Mouse (Mus musculus): ENCODE data around the gene Hoga1. TPM values are rescaled to one million over a fixed set of nuclear protein-coding genes. Genes with fewer than 3 reads are reported as not detected.

Gene Hoga1
- 1.4 and 1.7 TPM in 2 replicates for polyA plus RNA-seq (2014; fragmentation: Nextera tagmentation; extraction: Ambion mirVana)

GRCm38 (mm10) chr19:42045269-42046102, at the start of gene Hoga1:
Gene Hoga1 (plus strand): TSS chr19:42045610.
- H3K9ac ChIP-seq (ENCODE audit: low read length) = peak within 1 kb of the TSS; percentile 42
- H3K4me3 ChIP-seq (ENCODE audit: low read depth, low read length) = peak within 1 kb of the TSS; percentile 29; the same call in 1 of the 2 replicates
- no peaks in the 10 kb centered on the region for H3K36me3 ChIP-seq (ENCODE audit: control insufficient read depth, insufficient read depth, low read length)
- DNase-seq (ENCODE audit: low spot score) = peak; percentile 78
- H3K4me1 ChIP-seq (replicated peaks; ENCODE audit: control insufficient read depth, insufficient read depth, low read length) = peaks cover 4% of the 10 kb centered on the region
- H3K27me3 ChIP-seq (replicated peaks; ENCODE audit: control insufficient read depth, insufficient read depth, low read length) = no peaks in the 10 kb centered on the region
- peak within 1 kb of the TSS; percentile 56 for H3K4me2 ChIP-seq (ENCODE audit: low read length)
- no peaks in the 10 kb centered on the region for H3K9me3 ChIP-seq (ENCODE audit: control insufficient read depth, low read length)
- peak; percentile 94 for ATAC-seq (replicated peaks; ENCODE audit: low FRiP score, low TSS enrichment, low read depth)
- 19% methylated on average over 23 of the region's 23 CpGs for WGBS
- no peak within 1 kb of the TSS for H3K27ac ChIP-seq (ENCODE audit: low read depth)

GRCm38 (mm10) chr19:41997090-41997489, 48.3 kb upstream of the Hoga1 start:
- ATAC-seq (replicated peaks; ENCODE audit: low FRiP score, low TSS enrichment, low read depth) (no peak), DNase-seq (ENCODE audit: low spot score) (no peak)
- no peak overlapping the region for H3K27ac ChIP-seq (ENCODE audit: low read depth)
- no peak overlapping the region for H3K9ac ChIP-seq (ENCODE audit: low read length)
- no peaks in the 10 kb centered on the region for H3K36me3 ChIP-seq (ENCODE audit: control insufficient read depth, insufficient read depth, low read length)
- no peak overlapping the region for H3K4me3 ChIP-seq (ENCODE audit: low read depth, low read length)
- 77% methylated on average over 10 of the region's 10 CpGs for WGBS
- peaks cover 19% of the 10 kb centered on the region for H3K4me1 ChIP-seq (replicated peaks; ENCODE audit: control insufficient read depth, insufficient read depth, low read length)
- H3K9me3 ChIP-seq (ENCODE audit: control insufficient read depth, low read length) = no peaks in the 10 kb centered on the region
- H3K27me3 ChIP-seq (replicated peaks; ENCODE audit: control insufficient read depth, insufficient read depth, low read length) = no peaks in the 10 kb centered on the region
- H3K4me2 ChIP-seq (ENCODE audit: low read length) = no peak overlapping the region

GRCm38 (mm10) chr19:41998770-41999548, 46.5 kb upstream of the Hoga1 start:
- Histone ChIP-seq H3K4me1 (replicated peaks; ENCODE audit: control insufficient read depth, insufficient read depth, low read length) (peaks cover 19% of the 10 kb centered on the region), H3K36me3 (ENCODE audit: control insufficient read depth, insufficient read depth, low read length) (no peaks in the 10 kb centered on the region), H3K27ac (ENCODE audit: low read depth) (no peak overlapping the region), H3K4me2 (ENCODE audit: low read length) (no peak overlapping the region), H3K9ac (ENCODE audit: low read length) (no peak overlapping the region), H3K27me3 (replicated peaks; ENCODE audit: control insufficient read depth, insufficient read depth, low read length) (no peaks in the 10 kb centered on the region), H3K4me3 (ENCODE audit: low read depth, low read length) (no peak overlapping the region), H3K9me3 (ENCODE audit: control insufficient read depth, low read length) (no peaks in the 10 kb centered on the region)
- WGBS = 86% methylated on average over 9 of the region's 9 CpGs
- ATAC-seq (replicated peaks; ENCODE audit: low FRiP score, low TSS enrichment, low read depth) (no peak), DNase-seq (ENCODE audit: low spot score) (no peak)

GRCm38 (mm10) chr19:41999688-42000283, 45.6 kb upstream of the Hoga1 start:
- no peak for ATAC-seq (replicated peaks; ENCODE audit: low FRiP score, low TSS enrichment, low read depth)
- WGBS = 88% methylated on average over 4 of the region's 4 CpGs

GRCm38 (mm10) chr19:42000446-42000958, 44.9 kb upstream of the Hoga1 start:
- Histone ChIP-seq H3K36me3 (ENCODE audit: control insufficient read depth, insufficient read depth, low read length) (no peaks in the 10 kb centered on the region), H3K4me3 (ENCODE audit: low read depth, low read length) (no peak overlapping the region), H3K4me2 (ENCODE audit: low read length) (no peak overlapping the region), H3K27me3 (replicated peaks; ENCODE audit: control insufficient read depth, insufficient read depth, low read length) (no peaks in the 10 kb centered on the region), H3K9me3 (ENCODE audit: control insufficient read depth, low read length) (no peaks in the 10 kb centered on the region), H3K4me1 (replicated peaks; ENCODE audit: control insufficient read depth, insufficient read depth, low read length) (peaks cover 22% of the 10 kb centered on the region), H3K9ac (ENCODE audit: low read length) (no peak overlapping the region), H3K27ac (ENCODE audit: low read depth) (peak overlapping the region; percentile 82)
- ATAC-seq (replicated peaks; ENCODE audit: low FRiP score, low TSS enrichment, low read depth) (no peak), DNase-seq (ENCODE audit: low spot score) (no peak)
- WGBS = 30% methylated on average over 4 of the region's 4 CpGs

More at GRCm38 (mm10) chr19:41999688-42000283, 45.6 kb upstream of the Hoga1 start:
- no peaks in the 10 kb centered on the region for H3K9me3 ChIP-seq (ENCODE audit: control insufficient read depth, low read length)
- peak overlapping the region; percentile 82 for H3K27ac ChIP-seq (ENCODE audit: low read depth)
- H3K4me2 ChIP-seq (ENCODE audit: low read length) = no peak overlapping the region
- no peak overlapping the region for H3K4me3 ChIP-seq (ENCODE audit: low read depth, low read length)
- no peak overlapping the region for H3K9ac ChIP-seq (ENCODE audit: low read length)
- H3K4me1 ChIP-seq (replicated peaks; ENCODE audit: control insufficient read depth, insufficient read depth, low read length) = peaks cover 22% of the 10 kb centered on the region
- no peaks in the 10 kb centered on the region for H3K27me3 ChIP-seq (replicated peaks; ENCODE audit: control insufficient read depth, insufficient read depth, low read length)
- no peak for DNase-seq (ENCODE audit: low spot score)
- H3K36me3 ChIP-seq (ENCODE audit: control insufficient read depth, insufficient read depth, low read length) = no peaks in the 10 kb centered on the region

- 88% methylated on average over 12 of the region's 12 CpGs for WGBS
- peak overlapping the region; percentile 82 for H3K27ac ChIP-seq (ENCODE audit: low read depth)
- ATAC-seq (replicated peaks; ENCODE audit: low FRiP score, low TSS enrichment, low read depth) (no peak), DNase-seq (ENCODE audit: low spot score) (no peak)
- H3K4me2 ChIP-seq (ENCODE audit: low read length) = no peak overlapping the region
- no peaks in the 10 kb centered on the region for H3K27me3 ChIP-seq (replicated peaks; ENCODE audit: control insufficient read depth, insufficient read depth, low read length)
- no peaks in the 10 kb centered on the region for H3K9me3 ChIP-seq (ENCODE audit: control insufficient read depth, low read length)
- no peak overlapping the region for H3K9ac ChIP-seq (ENCODE audit: low read length)
- no peak overlapping the region for H3K4me3 ChIP-seq (ENCODE audit: low read depth, low read length)
- peaks cover 22% of the 10 kb centered on the region for H3K4me1 ChIP-seq (replicated peaks; ENCODE audit: control insufficient read depth, insufficient read depth, low read length)
- no peaks in the 10 kb centered on the region for H3K36me3 ChIP-seq (ENCODE audit: control insufficient read depth, insufficient read depth, low read length)
These were observed 44.0 kb upstream of the Hoga1 start for GRCm38 (mm10) chr19:42001253-42001980.

- Histone ChIP-seq H3K4me1 (replicated peaks; ENCODE audit: control insufficient read depth, insufficient read depth, low read length) (peaks cover 26% of the 10 kb centered on the region), H3K36me3 (ENCODE audit: control insufficient read depth, insufficient read depth, low read length) (no peaks in the 10 kb centered on the region), H3K9me3 (ENCODE audit: control insufficient read depth, low read length) (no peaks in the 10 kb centered on the region), H3K27me3 (replicated peaks; ENCODE audit: control insufficient read depth, insufficient read depth, low read length) (no peaks in the 10 kb centered on the region), H3K27ac (ENCODE audit: low read depth) (peak overlapping the region; percentile 33; the same call in 1 of the 2 replicates), H3K4me2 (ENCODE audit: low read length) (no peak overlapping the region), H3K9ac (ENCODE audit: low read length) (no peak overlapping the region), H3K4me3 (ENCODE audit: low read depth, low read length) (no peak overlapping the region)
- DNase-seq (ENCODE audit: low spot score) = no peak
- ATAC-seq (replicated peaks; ENCODE audit: low FRiP score, low TSS enrichment, low read depth) = no peak
- 47% methylated on average over 6 of the region's 6 CpGs for WGBS
These were observed 41.2 kb upstream of the Hoga1 start for GRCm38 (mm10) chr19:42004258-42004657.

- no peak overlapping the region for H3K4me2 ChIP-seq (ENCODE audit: low read length)
- H3K4me1 ChIP-seq (replicated peaks; ENCODE audit: control insufficient read depth, insufficient read depth, low read length) = peaks cover 17% of the 10 kb centered on the region
- 80% methylated on average over 3 of the region's 3 CpGs for WGBS
- H3K4me3 ChIP-seq (ENCODE audit: low read depth, low read length) = no peak overlapping the region
- H3K9me3 ChIP-seq (ENCODE audit: control insufficient read depth, low read length) = no peaks in the 10 kb centered on the region
- no peak for DNase-seq (ENCODE audit: low spot score)
- ATAC-seq (replicated peaks; ENCODE audit: low FRiP score, low TSS enrichment, low read depth) = no peak
- H3K9ac ChIP-seq (ENCODE audit: low read length) = no peak overlapping the region
- H3K27me3 ChIP-seq (replicated peaks; ENCODE audit: control insufficient read depth, insufficient read depth, low read length) = no peaks in the 10 kb centered on the region
- H3K36me3 ChIP-seq (ENCODE audit: control insufficient read depth, insufficient read depth, low read length) = no peaks in the 10 kb centered on the region
- no peak overlapping the region for H3K27ac ChIP-seq (ENCODE audit: low read depth)
These were observed 39.8 kb upstream of the Hoga1 start for GRCm38 (mm10) chr19:42005616-42006015.

All from intestine, embryonic 14.5 days (tissue).